Mouse (Mus musculus): ENCODE data around the gene Foxo1. TPM values are rescaled to one million over a fixed set of nuclear protein-coding genes. Genes with fewer than 3 reads are reported as not detected.

Gene Foxo1
- polyA plus RNA-seq, 1 experiment from 2014 or later: 5.6 TPM

- 78% methylated on average over 7 of the region's 7 CpGs for WGBS
- ATAC-seq (ENCODE audit: borderline replicate concordance, extremely low read depth, low FRiP score, low TSS enrichment): no peak
These were observed 122.2 kb downstream of the Foxo1 start for GRCm38 (mm10) chr3:52390321-52390720.

GRCm38 (mm10) chr3:52390766-52391665 lies 122.9 kb downstream of the Foxo1 start:
- Histone ChIP-seq H3K4me2 (no peak overlapping the region), H3K27ac (no peak overlapping the region), H3K4me3 (no peak overlapping the region), H3K9me3 (no peaks in the 10 kb centered on the region), H3K27me3 (no peaks in the 10 kb centered on the region), H3K4me1 (0 out of 2 replicates have a peak, but pooled peaks cover 4% of the 10 kb centered on the region), H3K36me3 (no peaks in the 10 kb centered on the region), H3K9ac (no peak overlapping the region)
- 65% methylated on average over 17 of the region's 17 CpGs for WGBS
- no peak for ATAC-seq (ENCODE audit: borderline replicate concordance, extremely low read depth, low FRiP score, low TSS enrichment)

More at GRCm38 (mm10) chr3:52390321-52390720, 122.2 kb downstream of the Foxo1 start:
- no peak overlapping the region for H3K9ac ChIP-seq
- H3K4me1 ChIP-seq: 0 out of 2 replicates have a peak, but pooled peaks cover 4% of the 10 kb centered on the region
- H3K27ac ChIP-seq: no peak overlapping the region
- H3K27me3 ChIP-seq: no peaks in the 10 kb centered on the region
- H3K9me3 ChIP-seq: no peaks in the 10 kb centered on the region
- H3K4me2 ChIP-seq: no peak overlapping the region
- no peak overlapping the region for H3K4me3 ChIP-seq
- no peaks in the 10 kb centered on the region for H3K36me3 ChIP-seq

GRCm38 (mm10) chr3:52391897-52392296 lies 123.8 kb downstream of the Foxo1 start:
- H3K4me1 ChIP-seq: 0 out of 2 replicates have a peak, but pooled peaks cover 4% of the 10 kb centered on the region
- no peaks in the 10 kb centered on the region for H3K27me3 ChIP-seq
- no peak for ATAC-seq (ENCODE audit: borderline replicate concordance, extremely low read depth, low FRiP score, low TSS enrichment)
- H3K4me3 ChIP-seq: no peak overlapping the region
- H3K27ac ChIP-seq: no peak overlapping the region
- H3K9ac ChIP-seq: no peak overlapping the region
- H3K9me3 ChIP-seq: no peaks in the 10 kb centered on the region
- WGBS: 62% methylated on average over 6 of the region's 6 CpGs
- no peak overlapping the region for H3K4me2 ChIP-seq
- no peaks in the 10 kb centered on the region for H3K36me3 ChIP-seq

GRCm38 (mm10) chr3:52392521-52392920 lies 124.4 kb downstream of the Foxo1 start:
- no peaks in the 10 kb centered on the region for H3K27me3 ChIP-seq
- 0 out of 2 replicates have a peak, but pooled peaks cover 4% of the 10 kb centered on the region for H3K4me1 ChIP-seq
- no peaks in the 10 kb centered on the region for H3K9me3 ChIP-seq
- 58% methylated on average over 2 of the region's 2 CpGs for WGBS
- no peak overlapping the region for H3K4me2 ChIP-seq
- H3K4me3 ChIP-seq: no peak overlapping the region
- no peak overlapping the region for H3K9ac ChIP-seq
- H3K36me3 ChIP-seq: no peaks in the 10 kb centered on the region
- no peak for ATAC-seq (ENCODE audit: borderline replicate concordance, extremely low read depth, low FRiP score, low TSS enrichment)
- no peak overlapping the region for H3K27ac ChIP-seq

- H3K27ac ChIP-seq: no peak overlapping the region
- H3K9ac ChIP-seq: no peak overlapping the region
- ATAC-seq (ENCODE audit: borderline replicate concordance, extremely low read depth, low FRiP score, low TSS enrichment): 0 out of 2 replicates have a peak, but pooled peaks have one; percentile 12
- H3K4me3 ChIP-seq: no peak overlapping the region
- H3K4me1 ChIP-seq: 0 out of 2 replicates have a peak, but pooled peaks cover 4% of the 10 kb centered on the region
- no peaks in the 10 kb centered on the region for H3K27me3 ChIP-seq
- H3K36me3 ChIP-seq: no peaks in the 10 kb centered on the region
- 38% methylated on average over 10 of the region's 10 CpGs for WGBS
- no peaks in the 10 kb centered on the region for H3K9me3 ChIP-seq
- H3K4me2 ChIP-seq: no peak overlapping the region
These were observed 125.0 kb downstream of the Foxo1 start for GRCm38 (mm10) chr3:52393171-52393570.

GRCm38 (mm10) chr3:52396121-52396731 lies 128.1 kb downstream of the Foxo1 start:
- Histone ChIP-seq H3K9ac (no peak overlapping the region), H3K36me3 (no peaks in the 10 kb centered on the region), H3K4me3 (no peak overlapping the region), H3K27me3 (no peaks in the 10 kb centered on the region), H3K27ac (no peak overlapping the region), H3K4me2 (no peak overlapping the region), H3K9me3 (no peaks in the 10 kb centered on the region), H3K4me1 (peaks cover 18% of the 10 kb centered on the region)
- 79% methylated on average over 13 of the region's 13 CpGs for WGBS
- no peak for ATAC-seq (ENCODE audit: borderline replicate concordance, extremely low read depth, low FRiP score, low TSS enrichment)

- Histone ChIP-seq H3K36me3 (no peaks in the 10 kb centered on the region), H3K9me3 (no peaks in the 10 kb centered on the region), H3K27me3 (no peaks in the 10 kb centered on the region), H3K9ac (no peak overlapping the region), H3K4me2 (no peak overlapping the region), H3K4me1 (peaks cover 26% of the 10 kb centered on the region), H3K27ac (no peak overlapping the region), H3K4me3 (no peak overlapping the region)
- WGBS: 68% methylated on average over 10 of the region's 10 CpGs
- ATAC-seq (ENCODE audit: borderline replicate concordance, extremely low read depth, low FRiP score, low TSS enrichment): no peak
These were observed 128.9 kb downstream of the Foxo1 start for GRCm38 (mm10) chr3:52396951-52397615.

- H3K9me3 ChIP-seq: no peaks in the 10 kb centered on the region
- no peak overlapping the region for H3K4me2 ChIP-seq
- H3K27me3 ChIP-seq: no peaks in the 10 kb centered on the region
- H3K4me3 ChIP-seq: no peak overlapping the region
- H3K9ac ChIP-seq: no peak overlapping the region
- H3K36me3 ChIP-seq: no peaks in the 10 kb centered on the region
- peaks cover 26% of the 10 kb centered on the region for H3K4me1 ChIP-seq
- no peak for ATAC-seq (ENCODE audit: borderline replicate concordance, extremely low read depth, low FRiP score, low TSS enrichment)
- WGBS: 77% methylated on average over 8 of the region's 8 CpGs
- no peak overlapping the region for H3K27ac ChIP-seq
These were observed 129.8 kb downstream of the Foxo1 start for GRCm38 (mm10) chr3:52397961-52398360.

GRCm38 (mm10) chr3:52400284-52401161 lies 132.4 kb downstream of the Foxo1 start:
- Histone ChIP-seq H3K9me3 (no peaks in the 10 kb centered on the region), H3K9ac (0 out of 2 replicates have a peak overlapping the region, but pooled peaks have one; percentile 27), H3K4me3 (peak overlapping the region; percentile 18), H3K4me2 (peak overlapping the region; percentile 59), H3K4me1 (peaks cover 24% of the 10 kb centered on the region), H3K27me3 (no peaks in the 10 kb centered on the region), H3K36me3 (no peaks in the 10 kb centered on the region), H3K27ac (peak overlapping the region; percentile 21; the same call in 1 of the 2 replicates)
- no peak for ATAC-seq (ENCODE audit: borderline replicate concordance, extremely low read depth, low FRiP score, low TSS enrichment)
- 17% methylated on average over 19 of the region's 19 CpGs for WGBS

GRCm38 (mm10) chr3:52401162-52401928 lies 133.2 kb downstream of the Foxo1 start:
- Histone ChIP-seq H3K27ac (peak overlapping the region; percentile 21; the same call in 1 of the 2 replicates), H3K9ac (peak overlapping the region; percentile 27; the same call in 1 of the 2 replicates), H3K4me3 (peak overlapping the region; percentile 18), H3K4me1 (peaks cover 24% of the 10 kb centered on the region), H3K27me3 (no peaks in the 10 kb centered on the region), H3K9me3 (no peaks in the 10 kb centered on the region), H3K4me2 (peak overlapping the region; percentile 59), H3K36me3 (no peaks in the 10 kb centered on the region)
- peak; percentile 88 for ATAC-seq (ENCODE audit: borderline replicate concordance, extremely low read depth, low FRiP score, low TSS enrichment)
- 2% methylated on average over 26 of the region's 26 CpGs for WGBS
